Mouse (Mus musculus): Measurements from ENCODE around the gene Tmed8.

- no peak for TF ChIP-seq CTCF (conservative IDR thresholded peaks at IDR 0.05; ENCODE audit: insufficient read depth, insufficient read length, low read depth, low read length)
- TF ChIP-seq POLR2A (IDR thresholded peaks at IDR 0.05; ENCODE audit: low read depth, low read length): no peak
Observed at GRCm38 (mm10) chr12:87229633-87230032, 29.4 kb upstream of the Tmed8 start.
